Mouse (Mus musculus): ENCODE measurements around the gene Als2. TPM values are rescaled to one million over a fixed set of nuclear protein-coding genes. Genes with fewer than 3 reads are reported as not detected.

The Als2 gene
- polyA plus RNA-seq, 1 experiment from 2014 or later = 10.3 TPM

DNA sequence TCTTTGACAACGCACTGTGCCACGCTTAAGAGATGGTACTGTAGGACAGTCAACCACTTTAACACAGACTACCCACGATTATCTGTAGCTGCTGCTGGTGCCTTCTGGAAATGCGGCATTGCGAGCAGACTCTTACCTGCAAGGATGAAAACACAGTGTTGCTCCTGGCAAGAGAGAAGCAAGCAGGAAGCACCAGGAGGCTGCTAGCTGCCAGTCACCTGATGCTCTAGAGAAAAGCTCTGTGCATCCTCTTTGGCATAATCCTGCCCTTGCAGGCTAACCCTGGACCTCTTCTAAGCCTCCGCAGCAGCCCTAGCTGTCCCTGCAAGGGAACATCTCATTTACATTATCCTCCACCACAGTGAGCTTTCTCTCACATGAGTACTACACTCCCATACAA, 75.6 kb downstream of the Als2 start:
- Histone ChIP-seq H3K4me1 (0 out of 2 replicates have a peak, but pooled peaks cover 7% of the 10 kb centered on the region), H3K36me3 (peaks cover 24% of the 10 kb centered on the region), H3K9me3 (replicated peaks) (no peaks in the 10 kb centered on the region), H3K4me3 (no peak overlapping the region), H3K4me2 (no peak overlapping the region), H3K27me3 (replicated peaks) (no peaks in the 10 kb centered on the region), H3K27ac (no peak overlapping the region), H3K9ac (no peak overlapping the region)
- 83% methylated on average over 6 of the region's 6 CpGs for WGBS (ENCODE audit: insufficient replicate concordance)
- no peak for ATAC-seq

GRCm38 (mm10) chr1:59160871-59161270, 76.2 kb downstream of the Als2 start:
- Histone ChIP-seq H3K27me3 (replicated peaks) (no peaks in the 10 kb centered on the region), H3K27ac (no peak overlapping the region), H3K4me1 (0 out of 2 replicates have a peak, but pooled peaks cover 7% of the 10 kb centered on the region), H3K9me3 (replicated peaks) (no peaks in the 10 kb centered on the region), H3K4me2 (no peak overlapping the region), H3K9ac (no peak overlapping the region), H3K36me3 (peaks cover 19% of the 10 kb centered on the region), H3K4me3 (no peak overlapping the region)
- WGBS (ENCODE audit: insufficient replicate concordance) = 78% methylated on average over 6 of the region's 6 CpGs
- no peak for ATAC-seq

DNA sequence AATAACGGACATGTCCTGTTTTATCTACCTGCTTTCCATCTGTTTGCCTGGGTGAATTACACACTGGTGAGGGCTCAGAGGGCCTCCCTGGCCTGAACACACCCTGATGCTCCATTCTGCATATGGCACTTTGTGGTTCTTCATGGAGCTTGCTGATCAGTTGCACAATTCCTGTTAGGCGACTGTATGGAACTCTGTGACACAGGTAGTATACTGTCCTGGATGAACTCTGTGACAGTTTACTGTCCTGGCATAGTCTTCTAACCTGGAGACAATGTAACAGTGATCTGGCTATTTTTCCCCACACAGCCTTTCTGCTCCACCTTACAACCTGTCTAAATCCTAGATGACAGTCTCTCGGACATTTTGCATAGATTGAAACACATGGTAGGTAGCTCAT, 77.9 kb downstream of the Als2 start:
- no peak for ATAC-seq
- no peak overlapping the region for H3K4me3 ChIP-seq
- 66% methylated on average over 3 of the region's 3 CpGs for WGBS (ENCODE audit: insufficient replicate concordance)
- H3K4me1 ChIP-seq = 0 out of 2 replicates have a peak, but pooled peaks cover 7% of the 10 kb centered on the region
- no peaks in the 10 kb centered on the region for H3K9me3 ChIP-seq (replicated peaks)
- H3K36me3 ChIP-seq = peaks cover 16% of the 10 kb centered on the region
- H3K27me3 ChIP-seq (replicated peaks) = no peaks in the 10 kb centered on the region
- H3K4me2 ChIP-seq = no peak overlapping the region
- H3K9ac ChIP-seq = no peak overlapping the region
- H3K27ac ChIP-seq = no peak overlapping the region

DNA sequence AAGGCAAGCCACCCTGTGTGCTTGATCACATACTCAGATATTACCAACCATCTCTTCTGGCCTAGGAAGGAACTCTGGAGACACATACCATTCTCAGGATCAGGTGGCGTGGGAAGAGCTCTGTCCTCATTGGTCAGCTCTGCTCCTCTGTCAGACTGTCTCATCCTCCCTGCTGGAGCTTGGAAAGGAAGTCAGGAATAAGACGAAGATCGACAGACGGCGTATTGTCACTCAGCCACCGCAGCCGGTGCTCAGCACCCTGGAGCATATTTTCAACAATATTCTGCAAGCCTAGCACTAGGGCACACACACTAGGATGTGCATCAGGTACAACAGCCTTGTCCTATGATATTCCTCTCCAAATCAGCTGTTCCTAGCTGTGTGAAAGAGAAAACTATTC, 78.5 kb downstream of the Als2 start:
- no peak for ATAC-seq
- Histone ChIP-seq H3K27ac (no peak overlapping the region), H3K9ac (no peak overlapping the region), H3K4me1 (0 out of 2 replicates have a peak, but pooled peaks cover 7% of the 10 kb centered on the region), H3K9me3 (replicated peaks) (no peaks in the 10 kb centered on the region), H3K36me3 (peaks cover 12% of the 10 kb centered on the region), H3K4me2 (no peak overlapping the region), H3K27me3 (replicated peaks) (no peaks in the 10 kb centered on the region), H3K4me3 (no peak overlapping the region)
- WGBS (ENCODE audit: insufficient replicate concordance) = 73% methylated on average over 7 of the region's 7 CpGs

GRCm38 (mm10) chr1:59157846-59158245, 79.2 kb downstream of the Als2 start:
- 72% methylated on average over 4 of the region's 4 CpGs for WGBS (ENCODE audit: insufficient replicate concordance)

GRCm38 (mm10) chr1:59152346-59152745, 84.7 kb downstream of the Als2 start:
- Histone ChIP-seq H3K27me3 (replicated peaks) (no peaks in the 10 kb centered on the region), H3K9me3 (replicated peaks) (no peaks in the 10 kb centered on the region), H3K27ac (no peak overlapping the region), H3K4me2 (no peak overlapping the region), H3K4me1 (no peaks in the 10 kb centered on the region), H3K9ac (no peak overlapping the region), H3K36me3 (no peaks in the 10 kb centered on the region), H3K4me3 (no peak overlapping the region)
- WGBS (ENCODE audit: insufficient replicate concordance) = 69% methylated on average over 4 of the region's 4 CpGs
- no peak for ATAC-seq

More at GRCm38 (mm10) chr1:59157846-59158245, 79.2 kb downstream of the Als2 start:
- H3K27me3 ChIP-seq (replicated peaks) = no peaks in the 10 kb centered on the region
- no peaks in the 10 kb centered on the region for H3K9me3 ChIP-seq (replicated peaks)
- H3K4me3 ChIP-seq = no peak overlapping the region
- ATAC-seq = no peak
- no peak overlapping the region for H3K4me2 ChIP-seq
- H3K4me1 ChIP-seq = 0 out of 2 replicates have a peak, but pooled peaks cover 3% of the 10 kb centered on the region
- peaks cover 5% of the 10 kb centered on the region for H3K36me3 ChIP-seq
- no peak overlapping the region for H3K27ac ChIP-seq
- no peak overlapping the region for H3K9ac ChIP-seq

GRCm38 (mm10) chr1:59150542-59150941, 86.5 kb downstream of the Als2 start:
- Histone ChIP-seq H3K27ac (no peak overlapping the region), H3K4me2 (no peak overlapping the region), H3K9me3 (replicated peaks) (no peaks in the 10 kb centered on the region), H3K4me1 (no peaks in the 10 kb centered on the region), H3K4me3 (no peak overlapping the region), H3K9ac (no peak overlapping the region), H3K27me3 (replicated peaks) (no peaks in the 10 kb centered on the region), H3K36me3 (no peaks in the 10 kb centered on the region)
- 67% methylated on average over 5 of the region's 5 CpGs for WGBS (ENCODE audit: insufficient replicate concordance)
- no peak for ATAC-seq

DNA sequence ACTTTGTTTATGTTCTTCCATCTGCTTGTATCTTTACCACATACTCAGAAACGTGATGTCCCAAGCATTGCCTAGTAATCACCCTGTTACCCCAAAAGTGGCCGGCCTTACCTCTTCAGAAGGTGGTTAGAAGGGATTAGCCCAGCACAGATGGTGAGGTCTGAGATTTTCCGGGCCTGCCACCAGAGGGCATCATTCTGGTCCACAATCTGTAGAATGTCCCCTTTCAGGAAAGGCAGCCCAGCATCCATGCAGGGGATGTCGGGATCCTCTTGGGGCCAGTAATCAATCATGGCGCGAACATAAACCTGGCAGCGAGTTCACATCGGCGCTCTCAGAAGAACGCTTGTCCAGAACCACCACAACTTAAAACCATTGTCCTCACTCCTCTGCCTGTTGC, 92.5 kb downstream of the Als2 start:
- Histone ChIP-seq H3K27ac (no peak overlapping the region), H3K27me3 (replicated peaks) (no peaks in the 10 kb centered on the region), H3K9ac (no peak overlapping the region), H3K4me1 (no peaks in the 10 kb centered on the region), H3K36me3 (no peaks in the 10 kb centered on the region), H3K4me2 (no peak overlapping the region), H3K9me3 (replicated peaks) (no peaks in the 10 kb centered on the region), H3K4me3 (no peak overlapping the region)
- WGBS (ENCODE audit: insufficient replicate concordance) = 69% methylated on average over 10 of the region's 10 CpGs
- no peak for ATAC-seq

DNA sequence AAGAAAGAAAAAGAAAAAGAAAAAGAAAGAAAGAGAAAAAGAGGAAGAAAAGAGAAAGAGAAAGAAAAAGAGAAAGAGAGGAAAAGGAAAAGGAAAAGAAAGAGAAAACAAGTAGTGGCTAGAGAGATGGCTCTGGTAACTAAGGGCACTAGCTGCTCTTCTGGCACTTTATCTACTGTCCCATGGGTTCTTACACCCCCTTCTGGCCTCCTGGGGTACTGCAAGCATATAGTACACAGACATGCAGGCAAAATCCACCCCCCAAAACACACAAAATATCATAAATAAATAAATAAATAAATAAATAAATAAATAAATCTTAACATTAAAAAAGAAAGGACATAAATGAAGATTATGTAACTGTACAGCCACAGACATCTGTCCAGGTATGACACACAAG, 94.2 kb downstream of the Als2 start:
- no peaks in the 10 kb centered on the region for H3K9me3 ChIP-seq (replicated peaks)
- no peaks in the 10 kb centered on the region for H3K36me3 ChIP-seq

GRCm38 (mm10) chr1:59134419-59134818, 102.6 kb downstream of the Als2 start:
- H3K27me3 ChIP-seq (replicated peaks) = no peaks in the 10 kb centered on the region
- no peak overlapping the region for H3K9ac ChIP-seq
- H3K4me2 ChIP-seq = no peak overlapping the region
- H3K36me3 ChIP-seq = no peaks in the 10 kb centered on the region
- H3K4me1 ChIP-seq = no peaks in the 10 kb centered on the region
- no peak overlapping the region for H3K27ac ChIP-seq
- WGBS (ENCODE audit: insufficient replicate concordance) = 61% methylated on average over 5 of the region's 5 CpGs
- no peaks in the 10 kb centered on the region for H3K9me3 ChIP-seq (replicated peaks)
- ATAC-seq = no peak
- no peak overlapping the region for H3K4me3 ChIP-seq

More for the DNA sequence above, 94.2 kb downstream of the Als2 start:
- no peaks in the 10 kb centered on the region for H3K27me3 ChIP-seq (replicated peaks)
- no peak for ATAC-seq
- H3K4me1 ChIP-seq = no peaks in the 10 kb centered on the region
- H3K4me2 ChIP-seq = no peak overlapping the region
- H3K4me3 ChIP-seq = no peak overlapping the region
- H3K9ac ChIP-seq = no peak overlapping the region
- H3K27ac ChIP-seq = no peak overlapping the region

GRCm38 (mm10) chr1:59128879-59129278, 108.2 kb downstream of the Als2 start:
- 63% methylated on average over 7 of the region's 7 CpGs for WGBS (ENCODE audit: insufficient replicate concordance)
- H3K4me3 ChIP-seq = no peak overlapping the region
- H3K36me3 ChIP-seq = no peaks in the 10 kb centered on the region
- no peaks in the 10 kb centered on the region for H3K27me3 ChIP-seq (replicated peaks)
- no peak overlapping the region for H3K27ac ChIP-seq
- ATAC-seq = no peak
- no peaks in the 10 kb centered on the region for H3K9me3 ChIP-seq (replicated peaks)
- no peaks in the 10 kb centered on the region for H3K4me1 ChIP-seq
- H3K9ac ChIP-seq = no peak overlapping the region
- no peak overlapping the region for H3K4me2 ChIP-seq

DNA sequence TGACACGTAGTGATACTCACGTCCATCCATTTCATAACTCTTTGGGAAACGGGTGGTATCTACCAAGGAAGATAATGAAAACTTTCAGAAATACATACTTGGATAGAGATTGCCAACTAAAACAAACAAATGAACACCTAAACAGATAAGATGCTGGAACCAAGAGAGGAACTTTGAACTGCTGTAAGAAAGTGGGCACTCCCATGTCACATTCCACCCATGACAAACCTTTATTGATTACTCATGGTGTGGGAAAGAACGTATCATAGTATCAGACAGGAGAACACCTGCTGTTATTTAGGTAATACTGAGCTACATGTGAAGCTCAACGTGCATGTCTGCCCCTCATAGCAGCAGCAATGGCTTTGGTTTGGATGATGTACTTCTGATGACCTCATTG, 111.5 kb downstream of the Als2 start:
- Histone ChIP-seq H3K4me2 (no peak overlapping the region), H3K27ac (no peak overlapping the region), H3K9me3 (replicated peaks) (no peaks in the 10 kb centered on the region), H3K9ac (no peak overlapping the region), H3K4me1 (peaks cover under 1% of the 10 kb centered on the region), H3K27me3 (replicated peaks) (no peaks in the 10 kb centered on the region), H3K4me3 (no peak overlapping the region), H3K36me3 (no peaks in the 10 kb centered on the region)
- ATAC-seq = no peak
- 61% methylated on average over 5 of the region's 5 CpGs for WGBS (ENCODE audit: insufficient replicate concordance)

- no peaks in the 10 kb centered on the region for H3K9me3 ChIP-seq (replicated peaks)
- no peaks in the 10 kb centered on the region for H3K36me3 ChIP-seq
- peak; percentile 96 for ATAC-seq
- WGBS (ENCODE audit: insufficient replicate concordance) = under 1% methylated on average over 71 of the region's 74 CpGs
- H3K27me3 ChIP-seq (replicated peaks) = no peaks in the 10 kb centered on the region
- H3K9ac ChIP-seq = peak within 1 kb of the TSS; percentile 76
- H3K4me2 ChIP-seq = peak within 1 kb of the TSS; percentile 93
- H3K27ac ChIP-seq = peak within 1 kb of the TSS; percentile 49
- peak within 1 kb of the TSS; percentile 69 for H3K4me3 ChIP-seq
- H3K4me1 ChIP-seq = peaks cover 12% of the 10 kb centered on the region
Observed at GRCm38 (mm10) chr1:59119720-59120457, 117.1 kb downstream of the Als2 start, which contains the start of gene Tmem237. Tmem237 (minus strand) TSS chr1:59120408.
